Mouse (Mus musculus) liver, embryonic 16.5 days (tissue): ENCODE results near the gene Rundc1. TPM values are rescaled to one million over a fixed set of nuclear protein-coding genes. Genes with fewer than 3 reads are reported as not detected.
A peak's percentile ranks its signal among the peaks of the same experiment; 100 is the strongest.

Experiments used
- ATAC-seq: fragments of 200-750 bp; cut with Nextera tagmentation; 2 replicates; pipeline ENCODE4 v1.8.0; 2017; ENCODE audit warnings: low read depth, mild to moderate bottlenecking, moderate number of reproducible peaks, moderate library complexity
- H3K27ac ChIP-seq: fragments of 300-500 bp; sonication (generic); 2 replicates; pipeline ENCODE4 v1.5.1; 2014; ENCODE audit warnings: mild to moderate bottlenecking, low read length
- H3K27me3 ChIP-seq: fragments of 300-500 bp; sonication (generic); 2 replicates; pipeline ENCODE4 v1.6.1; 2014; ENCODE audit warnings: low read depth, low read length, mixed read lengths; ENCODE audit not compliant: control insufficient read depth, insufficient read depth
- H3K36me3 ChIP-seq: fragments of 300-500 bp; sonication (generic); 2 replicates; pipeline ENCODE4 v1.6.1; 2014; ENCODE audit warnings: mild to moderate bottlenecking; ENCODE audit not compliant: control insufficient read depth, insufficient read depth
- H3K4me1 ChIP-seq: fragments of 300-500 bp; sonication (generic); 2 replicates; pipeline ENCODE4 v1.6.1; 2014; ENCODE audit warnings: low read depth, low read length, mixed read lengths; ENCODE audit not compliant: control insufficient read depth
- H3K4me2 ChIP-seq: fragments of 300-500 bp; sonication (generic); 2 replicates; pipeline ENCODE4 v1.6.1; 2014; ENCODE audit warnings: low read depth, low read length, mixed read lengths
- H3K4me3 ChIP-seq: fragments of 300-500 bp; sonication (generic); 2 replicates; pipeline ENCODE4 v1.5.1; 2014; ENCODE audit warnings: low read depth, mild to moderate bottlenecking, low read length
- H3K9ac ChIP-seq: fragments of 300-500 bp; sonication (generic); 2 replicates; pipeline ENCODE4 v1.6.1; 2014; ENCODE audit warnings: low read depth, low read length
- H3K9me3 ChIP-seq: fragments of 300-500 bp; sonication (generic); replicated peaks from 2 replicates; pipeline ENCODE4 v1.6.1; 2016; ENCODE audit warnings: low read length; ENCODE audit not compliant: control insufficient read depth
- WGBS: fragments of 180-500 bp; shearing (Covaris S2); extraction: QIAGEN DNeasy Blood & Tissue Kit; methylation state at CpG from one replicate; pipeline ENCODE4 v1.1.7; 2014; ENCODE audit not compliant: insufficient replicate concordance; 5-methylcytosine and 5-hydroxymethylcytosine counted together
- polyA plus RNA-seq: library from polyadenylated mRNA; unstranded; fragments of >200 nt; fragmentation: Nextera tagmentation; extraction: Ambion mirVana; gene quantifications from 2 replicates; pipeline ENCODE4 v1.2.1, GENCODE M21; 2015

The Rundc1 gene
- polyA plus RNA-seq, 1 experiment from 2014 or later, result 4.7 TPM

- WGBS, result 67% methylated on average over 6 of the region's 6 CpGs
- Histone ChIP-seq H3K36me3 (no peaks in the 10 kb centered on the region), H3K9ac (no peak overlapping the region), H3K27me3 (no peaks in the 10 kb centered on the region), H3K4me2 (no peak overlapping the region), H3K9me3 (no peaks in the 10 kb centered on the region), H3K4me3 (no peak overlapping the region), H3K4me1 (peaks cover 9% of the 10 kb centered on the region), H3K27ac (no peak overlapping the region)
- ATAC-seq, result no peak
Observed at GRCm38 (mm10) chr11:101418991-101419390, 5.9 kb upstream of the Rundc1 start.

- no peaks in the 10 kb centered on the region for H3K36me3 ChIP-seq
- H3K9me3 ChIP-seq, result no peaks in the 10 kb centered on the region
- no peaks in the 10 kb centered on the region for H3K27me3 ChIP-seq
- no peak for ATAC-seq
- no peak overlapping the region for H3K27ac ChIP-seq
- 42% methylated on average over 3 of the region's 3 CpGs for WGBS
- peaks cover 16% of the 10 kb centered on the region for H3K4me1 ChIP-seq
- no peak overlapping the region for H3K9ac ChIP-seq
- no peak overlapping the region for H3K4me3 ChIP-seq
- no peak overlapping the region for H3K4me2 ChIP-seq
Observed at GRCm38 (mm10) chr11:101419610-101420009, 5.3 kb upstream of the Rundc1 start.

- Histone ChIP-seq H3K27ac (no peak overlapping the region), H3K36me3 (no peaks in the 10 kb centered on the region), H3K4me1 (peaks cover 18% of the 10 kb centered on the region), H3K27me3 (no peaks in the 10 kb centered on the region), H3K9me3 (no peaks in the 10 kb centered on the region), H3K9ac (no peak overlapping the region), H3K4me3 (no peak overlapping the region), H3K4me2 (no peak overlapping the region)
- WGBS, result 61% methylated on average over 5 of the region's 5 CpGs
- ATAC-seq, result no peak
Observed at GRCm38 (mm10) chr11:101420148-101420547, 4.7 kb upstream of the Rundc1 start.

- WGBS, result 8% methylated on average over 23 of the region's 23 CpGs
- Histone ChIP-seq H3K9me3 (no peaks in the 10 kb centered on the region), H3K27me3 (no peaks in the 10 kb centered on the region), H3K9ac (peak within 1 kb of the TSS; percentile 85), H3K4me3 (peak within 1 kb of the TSS; percentile 95), H3K36me3 (no peaks in the 10 kb centered on the region), H3K4me2 (peak within 1 kb of the TSS; percentile 95), H3K27ac (peak within 1 kb of the TSS; percentile 80), H3K4me1 (peaks cover 23% of the 10 kb centered on the region)
- no peak for ATAC-seq
Observed at GRCm38 (mm10) chr11:101424105-101424851, 607 bp upstream of the Rundc1 start, which contains the start of gene Gm27029. Gene Gm27029 (minus strand): TSS chr11:101424796.

- Histone ChIP-seq H3K4me1 (peaks cover 23% of the 10 kb centered on the region), H3K4me2 (peak overlapping the region; percentile 95), H3K27ac (no peak overlapping the region), H3K9me3 (no peaks in the 10 kb centered on the region), H3K36me3 (peaks cover 9% of the 10 kb centered on the region), H3K9ac (peak overlapping the region; percentile 21; the same call in 1 of the 2 replicates), H3K27me3 (no peaks in the 10 kb centered on the region), H3K4me3 (peak overlapping the region; percentile 95)
- no peak for ATAC-seq
- 43% methylated on average over 8 of the region's 8 CpGs for WGBS
Observed at GRCm38 (mm10) chr11:101426165-101426564, 1.3 kb downstream of the Rundc1 start.

GRCm38 (mm10) chr11:101431327-101431726, 6.4 kb downstream of the Rundc1 start:
- Histone ChIP-seq H3K4me2 (no peak overlapping the region), H3K36me3 (peaks cover 13% of the 10 kb centered on the region), H3K4me1 (peaks cover 4% of the 10 kb centered on the region), H3K4me3 (no peak overlapping the region), H3K9me3 (no peaks in the 10 kb centered on the region), H3K27me3 (no peaks in the 10 kb centered on the region), H3K27ac (no peak overlapping the region), H3K9ac (no peak overlapping the region)
- WGBS, result 78% methylated on average over 9 of the region's 9 CpGs
- ATAC-seq, result no peak

- H3K9ac ChIP-seq, result no peak overlapping the region
- 87% methylated on average over 13 of the region's 13 CpGs for WGBS
- H3K4me1 ChIP-seq, result no peaks in the 10 kb centered on the region
- no peak for ATAC-seq
- no peak overlapping the region for H3K4me3 ChIP-seq
- no peaks in the 10 kb centered on the region for H3K27me3 ChIP-seq
- H3K9me3 ChIP-seq, result no peaks in the 10 kb centered on the region
- no peak overlapping the region for H3K4me2 ChIP-seq
- H3K36me3 ChIP-seq, result peaks cover 13% of the 10 kb centered on the region
- H3K27ac ChIP-seq, result no peak overlapping the region
Observed at GRCm38 (mm10) chr11:101433396-101433795, 8.5 kb downstream of the Rundc1 start.

- Histone ChIP-seq H3K36me3 (peaks cover 4% of the 10 kb centered on the region; the same call in 1 of the 2 replicates), H3K9ac (no peak overlapping the region), H3K9me3 (no peaks in the 10 kb centered on the region), H3K4me1 (no peaks in the 10 kb centered on the region), H3K4me2 (no peak overlapping the region), H3K27ac (no peak overlapping the region), H3K4me3 (no peak overlapping the region), H3K27me3 (no peaks in the 10 kb centered on the region)
- no peak for ATAC-seq
- WGBS, result 45% methylated on average over 4 of the region's 4 CpGs
Observed at GRCm38 (mm10) chr11:101435831-101436230, 10.9 kb downstream of the Rundc1 start.

- no peaks in the 10 kb centered on the region for H3K9me3 ChIP-seq
- no peak overlapping the region for H3K4me3 ChIP-seq
- H3K36me3 ChIP-seq, result peaks cover 2% of the 10 kb centered on the region; the same call in 1 of the 2 replicates
- H3K4me1 ChIP-seq, result no peaks in the 10 kb centered on the region; the same call in 1 of the 2 replicates
- WGBS, result 76% methylated on average over 4 of the region's 4 CpGs
- no peak for ATAC-seq
- H3K4me2 ChIP-seq, result no peak overlapping the region
- no peak overlapping the region for H3K9ac ChIP-seq
- no peak overlapping the region for H3K27ac ChIP-seq
- no peaks in the 10 kb centered on the region for H3K27me3 ChIP-seq
Observed at GRCm38 (mm10) chr11:101436916-101437315, 12.0 kb downstream of the Rundc1 start.
